ENCODE assay signal across 21 mouse cellular contexts in genomic region chr13:18852718-18853117, GRCm38 (mm10).
DNase-seq lines count a peak whose midpoint lies in the region; ATAC-seq and TF ChIP-seq lines count a peak whose summit lies in the region.
"Had no signal": no experiment of that assay in that cellular context is flagged by ENCODE, and none has a peak within 500 bp of the region (broad histone marks: within the 10 kb centered on the region; RNA-seq: fewer than 3 reads in every experiment).

No protein-coding gene starts in this region.

- H3K27ac ChIP-seq in kidney, adult 2 months (ENCODE audit: insufficient read depth, low read depth, low read length): no peak overlapping the region
- no peak overlapping the region for H3K27ac ChIP-seq in kidney, embryonic 15.5 days
- H3K27ac ChIP-seq: embryonic facial prominence, embryonic 10.5 days; embryonic facial prominence, embryonic 12.5 days; forebrain, embryonic 13.5 days; forebrain, embryonic 15.5 days had no signal

- no peak overlapping the region for H3K4me2 ChIP-seq in kidney, embryonic 15.5 days
- H3K4me2 ChIP-seq: embryonic facial prominence, embryonic 12.5 days; forebrain, embryonic 13.5 days; forebrain, embryonic 15.5 days had no signal

- no peaks in the 10 kb centered on the region for H3K9me3 ChIP-seq in kidney, embryonic 15.5 days (replicated peaks)
- H3K9me3 ChIP-seq: embryonic facial prominence, embryonic 10.5 days; embryonic facial prominence, embryonic 12.5 days; forebrain, embryonic 13.5 days; forebrain, embryonic 15.5 days had no signal

- H3K9ac ChIP-seq in kidney, embryonic 15.5 days: no peak overlapping the region
- H3K9ac ChIP-seq: embryonic facial prominence, embryonic 12.5 days; forebrain, embryonic 13.5 days; forebrain, embryonic 15.5 days had no signal

- 50% methylated on average over 8 of the region's 8 CpGs for WGBS in kidney, adult 2 months
- WGBS in kidney, embryonic 15.5 days: 65% methylated on average over 8 of the region's 8 CpGs
- WGBS in large intestine, adult 2 months: 35% methylated on average over 8 of the region's 8 CpGs

- no peak overlapping the region for H3K4me3 ChIP-seq in kidney, adult 2 months (ENCODE audit: insufficient read depth, low read depth, low read length)
- no peak overlapping the region for H3K4me3 ChIP-seq in kidney, embryonic 15.5 days (replicated peaks)
- H3K4me3 ChIP-seq: embryonic facial prominence, embryonic 10.5 days; embryonic facial prominence, embryonic 12.5 days; forebrain, embryonic 13.5 days; forebrain, embryonic 15.5 days had no signal

- H3K36me3 ChIP-seq in kidney, adult 2 months (ENCODE audit: control insufficient read depth, insufficient read depth, low read length): peaks cover 3% of the 10 kb centered on the region; the same call in 1 of the 2 replicates
- H3K36me3 ChIP-seq in kidney, embryonic 15.5 days: peaks cover 19% of the 10 kb centered on the region; the same call in 1 of the 2 replicates

- TF ChIP-seq CTCF in kidney, adult 2 months (conservative IDR thresholded peaks at IDR 0.05; ENCODE audit: insufficient read depth, insufficient read length, low read depth, low read length): no peak

- no peaks in the 10 kb centered on the region for H3K27me3 ChIP-seq in kidney, adult 2 months (replicated peaks; ENCODE audit: control insufficient read depth, insufficient read depth, low read length)
- H3K27me3 ChIP-seq in kidney, embryonic 15.5 days: no peaks in the 10 kb centered on the region
- H3K27me3 ChIP-seq: embryonic facial prominence, embryonic 12.5 days; forebrain, embryonic 13.5 days; forebrain, embryonic 15.5 days had no signal

- ATAC-seq in kidney, embryonic 15.5 days (replicated peaks; ENCODE audit: low FRiP score): peak; percentile 59
- ATAC-seq: forebrain, embryonic 13.5 days; forebrain, embryonic 15.5 days had no signal

- no peaks in the 10 kb centered on the region for H3K4me1 ChIP-seq in kidney, adult 2 months (ENCODE audit: control insufficient read depth, insufficient read depth, low read length)
- H3K4me1 ChIP-seq in kidney, embryonic 15.5 days: no peaks in the 10 kb centered on the region
- H3K4me1 ChIP-seq: embryonic facial prominence, embryonic 10.5 days; embryonic facial prominence, embryonic 12.5 days had no signal

- peak; percentile 25 for DNase-seq in kidney, adult 2 months
- no peak for DNase-seq in kidney, adult 18-20 months
- DNase-seq in kidney, postnatal 10 days: no peak
- DNase-seq in kidney, postnatal 36 days: peak; percentile 6 to 12
- DNase-seq in kidney, adult 11 months: no peak
- DNase-seq in large intestine, adult 2 months (ENCODE audit: low read depth, low spot score): peak; percentile 24
- no peak for DNase-seq in ovary, postnatal 36 days (ENCODE audit: low spot score)
- DNase-seq: adrenal gland, adult 2 months; adrenal gland, postnatal 10 days; adrenal gland, postnatal 25 days; cerebellum, adult 11 months; cerebellum, adult 18-20 months; cerebellum, adult 8-10 months; cerebellum, adult 9-11 months; cerebellum, postnatal 14 days; cerebellum, postnatal 36 days had no signal

- TF ChIP-seq POLR2A in kidney, adult 2 months (IDR thresholded peaks at IDR 0.05; ENCODE audit: low read depth, low read length): no peak

Comparison
In these comparisons a context has a peak if more than half of its experiments do, and no peak if none do; other contexts are left out.
1. DNase-seq: peak in kidney, adult 2 months (single experiment), kidney, postnatal 36 days (2 of 2) and large intestine, adult 2 months (single experiment); none in kidney, adult 18-20 months (single experiment), kidney, postnatal 10 days (single experiment), kidney, adult 11 months (single experiment) and ovary, postnatal 36 days (single experiment).